Comparison of ENCODE assay signal across 34 mouse cellular contexts in the genomic region with DNA sequence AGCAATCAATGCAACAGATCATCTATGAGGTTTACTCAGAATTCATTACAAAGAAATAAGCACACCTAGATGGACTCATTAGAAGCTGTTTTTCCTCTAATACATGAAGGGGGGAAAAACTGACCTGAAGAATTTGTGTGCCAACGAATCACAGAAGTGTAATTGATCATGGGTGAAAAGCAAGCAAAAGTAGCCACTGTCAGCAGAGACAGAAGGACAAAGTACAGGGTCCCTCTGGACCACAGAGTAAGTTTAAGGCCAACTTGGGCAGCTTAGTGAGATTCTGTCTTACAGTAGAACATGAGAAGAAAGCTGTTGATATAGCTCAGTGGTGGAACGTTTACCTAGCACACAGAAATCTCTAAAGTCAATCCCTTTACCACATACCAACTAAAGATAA.
"Had no signal": no experiment of that assay in that cellular context is flagged by ENCODE, and none has a peak within 500 bp of the region (broad histone marks: within the 10 kb centered on the region; RNA-seq: fewer than 3 reads in every experiment).

No protein-coding gene starts in this region.

- H3K9me3 ChIP-seq: heart, embryonic 10.5 days; heart, embryonic 15.5 days; hindbrain, embryonic 10.5 days; hindbrain, embryonic 12.5 days; hindbrain, embryonic 13.5 days; hindbrain, embryonic 15.5 days; intestine, embryonic 15.5 days; kidney, embryonic 15.5 days had no signal

- H3K27me3 ChIP-seq: heart, embryonic 12.5 days; heart, embryonic 13.5 days; heart, embryonic 15.5 days; hindbrain, embryonic 12.5 days; hindbrain, embryonic 13.5 days; hindbrain, embryonic 15.5 days; intestine, embryonic 15.5 days; kidney, embryonic 15.5 days had no signal

- H3K4me2 ChIP-seq: heart, embryonic 11.5 days; heart, embryonic 12.5 days; heart, embryonic 13.5 days; heart, embryonic 15.5 days; hindbrain, embryonic 12.5 days; hindbrain, embryonic 13.5 days; hindbrain, embryonic 14.5 days; hindbrain, embryonic 15.5 days; intestine, embryonic 15.5 days; kidney, embryonic 15.5 days had no signal

- H3K4me1 ChIP-seq: heart, embryonic 10.5 days; heart, embryonic 12.5 days; heart, embryonic 13.5 days; heart, embryonic 15.5 days; hindbrain, embryonic 10.5 days; hindbrain, embryonic 12.5 days; hindbrain, embryonic 13.5 days; hindbrain, embryonic 15.5 days; intestine, embryonic 15.5 days; kidney, embryonic 15.5 days had no signal

- DNase-seq: heart, adult 2 months; heart, postnatal 10 days; heart, postnatal 14 days; heart, postnatal 36 days; heart, postnatal 4 days; kidney, adult 18-20 months; kidney, adult 8-10 months; kidney, postnatal 10 days; kidney, postnatal 14 days; kidney, postnatal 25 days; kidney, postnatal 36 days; kidney, postnatal 4 days; layer of hippocampus, adult 9-11 months; layer of hippocampus, postnatal 36 days had no signal

- ATAC-seq: hindbrain, embryonic 16.5 days; hindbrain, postnatal 0 days; inflammation-experienced regulatory T-cells, adult 6 months; intestine, embryonic 15.5 days; intestine, embryonic 16.5 days; intestine, postnatal 0 days had no signal

- H3K9ac ChIP-seq: heart, embryonic 12.5 days; heart, embryonic 13.5 days; heart, embryonic 15.5 days; hindbrain, embryonic 12.5 days; hindbrain, embryonic 13.5 days; hindbrain, embryonic 14.5 days; hindbrain, embryonic 15.5 days; intestine, embryonic 15.5 days; kidney, embryonic 15.5 days had no signal

- H3K27ac ChIP-seq: heart, adult 2 months; heart, embryonic 10.5 days; heart, embryonic 13.5 days; heart, embryonic 15.5 days; hindbrain, embryonic 10.5 days; hindbrain, embryonic 12.5 days; hindbrain, embryonic 13.5 days; hindbrain, embryonic 14.5 days; hindbrain, embryonic 15.5 days; hindbrain, postnatal 0 days; intestine, embryonic 15.5 days; kidney, embryonic 15.5 days; kidney, postnatal 0 days; layer of hippocampus, adult 2 months; left cerebral cortex, adult 2 months had no signal

- H3K36me3 ChIP-seq: heart, embryonic 10.5 days; heart, embryonic 12.5 days; heart, embryonic 13.5 days; heart, embryonic 15.5 days; hindbrain, embryonic 10.5 days; hindbrain, embryonic 12.5 days; hindbrain, embryonic 13.5 days; hindbrain, embryonic 15.5 days; intestine, embryonic 15.5 days; kidney, embryonic 15.5 days had no signal

- H3K4me3 ChIP-seq: heart, adult 2 months; heart, embryonic 10.5 days; heart, embryonic 12.5 days; heart, embryonic 13.5 days; heart, embryonic 15.5 days; hindbrain, embryonic 10.5 days; hindbrain, embryonic 12.5 days; hindbrain, embryonic 13.5 days; hindbrain, embryonic 15.5 days; intestine, embryonic 15.5 days; kidney, embryonic 15.5 days; layer of hippocampus, adult 2 months; left cerebral cortex, adult 2 months had no signal
